ENCODE assay signal across 10 mouse cellular contexts in genomic region chr12:57179465-57180188, GRCm38 (mm10). TPM values are rescaled to one million over a fixed set of nuclear protein-coding genes. Genes with fewer than 3 reads are reported as not detected.
DNase-seq lines count a peak whose midpoint lies in the region; ATAC-seq and TF ChIP-seq lines count a peak whose summit lies in the region.
"Had no signal": no experiment of that assay in that cellular context is flagged by ENCODE, and none has a peak within 500 bp of the region (broad histone marks: within the 10 kb centered on the region; RNA-seq: fewer than 3 reads in every experiment).

No protein-coding gene starts in this region.

- H3K9me3 ChIP-seq in heart, postnatal 0 days (replicated peaks; ENCODE audit: control insufficient read depth, low read length): no peaks in the 10 kb centered on the region
- H3K9me3 ChIP-seq in midbrain, embryonic 14.5 days (ENCODE audit: control insufficient read depth, low read length): no peaks in the 10 kb centered on the region

- TF ChIP-seq CTCF in heart, postnatal 0 days (IDR thresholded peaks at IDR 0.05; ENCODE audit: low read depth): no peak

- no peaks in the 10 kb centered on the region for H3K27me3 ChIP-seq in heart, postnatal 0 days (ENCODE audit: control insufficient read depth, insufficient read depth, low read length)
- no peaks in the 10 kb centered on the region for H3K27me3 ChIP-seq in midbrain, embryonic 14.5 days (ENCODE audit: control insufficient read depth, insufficient read depth, low read length)

- no peak overlapping the region for H3K4me2 ChIP-seq in heart, postnatal 0 days (ENCODE audit: low read depth, low read length)
- no peak overlapping the region for H3K4me2 ChIP-seq in midbrain, embryonic 14.5 days (ENCODE audit: low read length)

- no peaks in the 10 kb centered on the region for H3K36me3 ChIP-seq in heart, postnatal 0 days (replicated peaks; ENCODE audit: control insufficient read depth, insufficient read depth, low read length)
- H3K36me3 ChIP-seq in midbrain, embryonic 14.5 days (ENCODE audit: control insufficient read depth, insufficient read depth, low read length): no peaks in the 10 kb centered on the region

- H3K27ac ChIP-seq in heart, postnatal 0 days (ENCODE audit: low read depth): no peak overlapping the region
- no peak overlapping the region for H3K27ac ChIP-seq in midbrain, embryonic 14.5 days (replicated peaks; ENCODE audit: low read depth, low read length)

- H3K9ac ChIP-seq in heart, postnatal 0 days (replicated peaks; ENCODE audit: low read depth, low read length): no peak overlapping the region
- H3K9ac ChIP-seq in midbrain, embryonic 14.5 days (replicated peaks; ENCODE audit: low read length): no peak overlapping the region

- no peak overlapping the region for H3K4me3 ChIP-seq in heart, postnatal 0 days (ENCODE audit: low read depth, low read length)
- H3K4me3 ChIP-seq in midbrain, embryonic 14.5 days (replicated peaks; ENCODE audit: low read depth, low read length): no peak overlapping the region

- TF ChIP-seq EP300 in heart, postnatal 0 days (IDR thresholded peaks at IDR 0.05; ENCODE audit: low read depth): no peak

- 31% methylated on average over 5 of the region's 5 CpGs for WGBS in heart, postnatal 0 days
- 19% methylated on average over 5 of the region's 5 CpGs for WGBS in midbrain, embryonic 14.5 days

- peak; percentile 74 for ATAC-seq in heart, postnatal 0 days (ENCODE audit: insufficient read depth, low read depth)
- no peak for ATAC-seq in midbrain, embryonic 14.5 days (ENCODE audit: low FRiP score, low TSS enrichment)

- H3K4me1 ChIP-seq in heart, postnatal 0 days (ENCODE audit: control insufficient read depth, insufficient read depth): no peaks in the 10 kb centered on the region
- H3K4me1 ChIP-seq in midbrain, embryonic 14.5 days (ENCODE audit: control insufficient read depth, insufficient read depth, low read length): peaks cover 4% of the 10 kb centered on the region; the same call in 1 of the 2 replicates

- DNase-seq in kidney, postnatal 36 days: peak; percentile 12 to 22
- DNase-seq in kidney, adult 8-10 months: no peak
- DNase-seq in embryo, embryonic 10 days (ENCODE audit: low spot score): peak; percentile 73
- DNase-seq in heart, postnatal 0 days (ENCODE audit: low spot score): peak; percentile 48
- DNase-seq in midbrain, embryonic 14.5 days: peak; percentile 49
- no peak for DNase-seq in cerebellum, adult 11 months
- DNase-seq in kidney, adult 18-20 months: no peak
- DNase-seq in thymus, postnatal 36 days: no peak
- DNase-seq: cerebellum, adult 9-11 months had no signal

RNA-seq across cellular contexts. Expression of gene Slc25a21, which starts 17.6 kb away (rescaled TPM):
- not detected in 2 replicates for total RNA-seq in heart, postnatal 0 days (2014; rRNA removed; ENCODE audit: low replicate concordance)
- polyA plus RNA-seq in heart, postnatal 0 days (2015; fragmentation: Nextera tagmentation; extraction: Ambion mirVana): 0.05 and 0.31 TPM in 2 replicates
- not detected in 2 replicates for polyA plus RNA-seq in midbrain, embryonic 14.5 days (2014; fragmentation: Nextera tagmentation; extraction: Ambion mirVana)
- total RNA-seq: neutrophil, adult 5-6 weeks had no signal

RNA-seq across cellular contexts. Expression of gene Prps1l3, which starts 50.6 kb away (rescaled TPM):
- total RNA-seq in heart, postnatal 0 days (2014; rRNA removed; ENCODE audit: low replicate concordance): 29.7 and 31.2 TPM in 2 replicates
- polyA plus RNA-seq in heart, postnatal 0 days (2015; fragmentation: Nextera tagmentation; extraction: Ambion mirVana): 18.6 and 19.3 TPM in 2 replicates
- polyA plus RNA-seq in midbrain, embryonic 14.5 days (2014; fragmentation: Nextera tagmentation; extraction: Ambion mirVana): 28.6 and 38.5 TPM in 2 replicates

RNA-seq across cellular contexts. Expression of gene Mipol1, which starts 50.6 kb away (rescaled TPM):
- total RNA-seq in heart, postnatal 0 days (2014; rRNA removed; ENCODE audit: low replicate concordance): 4.9 and 5.9 TPM in 2 replicates
- polyA plus RNA-seq in heart, postnatal 0 days (2015; fragmentation: Nextera tagmentation; extraction: Ambion mirVana): 6.9 and 7.4 TPM in 2 replicates
- polyA plus RNA-seq in midbrain, embryonic 14.5 days (2014; fragmentation: Nextera tagmentation; extraction: Ambion mirVana): 3.5 and 5.0 TPM in 2 replicates

Comparison
In these comparisons a context has a peak if more than half of its experiments do, and no peak if none do; other contexts are left out.
1. DNase-seq: peak in kidney, postnatal 36 days (2 of 2), embryo, embryonic 10 days (single experiment), heart, postnatal 0 days (single experiment) and midbrain, embryonic 14.5 days (single experiment); none in kidney, adult 8-10 months (0 of 2), cerebellum, adult 11 months (single experiment), kidney, adult 18-20 months (single experiment) and thymus, postnatal 36 days (0 of 2).